Mouse (Mus musculus) MEL (cell line): Measurements from ENCODE around the gene Hnrnpa2b1.

ENCODE experiments used
- CTCF ChIP-seq, 3 experiments: IDR thresholded peaks in 2 of 3; conservative IDR thresholded peaks in 1 of 3; 2 replicates each; pipeline ENCODE4 v1.5.1; 2011 to 2012; ENCODE audit warnings: low read length in 3 of 3, low read depth in 2 of 3, mild to moderate bottlenecking in 2 of 3, improper control_type of control experiment in 1 of 3, inconsistent platforms in 1 of 3, mixed read lengths in 1 of 3, moderate library complexity in 1 of 3; ENCODE audit not compliant: control insufficient read depth in 1 of 3, insufficient read depth in 1 of 3, poor library complexity in 1 of 3, severe bottlenecking in 1 of 3
- EP300 ChIP-seq, 2 experiments: IDR thresholded peaks; 2 replicates each; pipeline ENCODE4 v1.6.1; 2011; ENCODE audit warnings: improper control_type of control experiment in 2 of 2, low read length in 2 of 2, low read depth in 1 of 2, mild to moderate bottlenecking in 1 of 2
- JUND ChIP-seq: IDR thresholded peaks from 2 replicates; pipeline ENCODE4 v1.6.1; 2011; ENCODE audit warnings: low read depth, mild to moderate bottlenecking, improper control_type of control experiment, low read length
- NELFE ChIP-seq: IDR thresholded peaks from 2 replicates; pipeline ENCODE4 v1.6.1; 2011; ENCODE audit warnings: low read depth, low read length, improper control_type of control experiment
- POLR2A ChIP-seq, 2 experiments: IDR thresholded peaks; 2 replicates each; pipeline ENCODE4 v1.6.1; 2011 to 2012; ENCODE audit warnings: low read length in 2 of 2, mild to moderate bottlenecking in 2 of 2, control low read depth in 1 of 2, improper control_type of control experiment in 1 of 2, low read depth in 1 of 2, moderate library complexity in 1 of 2; ENCODE audit not compliant: control insufficient read depth in 1 of 2, insufficient read depth in 1 of 2, poor library complexity in 1 of 2
- POLR2AphosphoS5 ChIP-seq: IDR thresholded peaks from 2 replicates; pipeline ENCODE4 v1.6.1; 2012; ENCODE audit warnings: low read depth, borderline replicate concordance, mild to moderate bottlenecking, inconsistent platforms, low read length, moderate library complexity, mixed read lengths
- TCF12 ChIP-seq: IDR thresholded peaks from 2 replicates; pipeline ENCODE4 v1.6.1; 2014; ENCODE audit warnings: low read depth, mild to moderate bottlenecking, inconsistent platforms, low read length, improper control_type of control experiment, moderate library complexity
- ZNF384 ChIP-seq: IDR thresholded peaks from 2 replicates; pipeline ENCODE4 v1.6.1; 2012; ENCODE audit warnings: low read depth, mild to moderate bottlenecking, inconsistent platforms, low read length, improper control_type of control experiment

DNA sequence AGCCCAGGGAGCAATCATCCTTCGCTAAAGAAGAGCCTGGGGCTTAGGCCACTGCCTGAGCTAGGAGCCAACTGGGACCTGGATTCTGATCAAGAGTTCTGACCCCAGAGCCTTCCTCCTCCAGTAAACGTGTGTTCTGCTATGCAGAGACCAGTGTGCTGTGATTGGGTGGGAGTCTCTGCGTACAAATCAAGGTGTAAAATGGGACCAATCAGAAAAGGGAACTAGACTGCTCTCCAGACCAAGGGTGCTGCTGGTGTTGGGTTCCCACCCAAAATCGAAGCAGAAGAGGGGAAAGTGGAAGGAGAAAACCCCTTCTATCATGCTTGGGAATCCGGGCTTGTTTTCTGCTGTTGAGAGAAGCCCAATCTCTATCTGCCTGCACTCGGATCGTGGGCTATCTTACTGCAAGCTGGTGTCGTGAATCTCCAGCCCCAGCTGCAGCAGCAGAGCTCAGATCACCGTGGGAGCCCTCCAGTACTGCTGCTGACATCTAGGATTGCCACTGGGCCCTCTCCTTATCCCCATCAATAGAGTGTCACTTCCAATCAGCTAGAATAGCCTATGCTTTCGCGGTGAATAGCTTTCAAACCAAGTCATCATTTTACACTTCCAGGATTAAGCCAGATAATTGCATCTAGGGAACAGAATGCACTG is 46.1 kb downstream of the Hnrnpa2b1 start:
- TF ChIP-seq TCF12 (no peak), EP300 (IDR thresholded peaks at IDR 0.05; ENCODE audit: low read depth in 1 of 2, low read length in 2 of 2) (no peak), ZNF384 (no peak), CTCF (IDR thresholded peaks at IDR 0.05 in 2 of 3, conservative IDR thresholded peaks at IDR 0.05 in 1 of 3; ENCODE audit: control insufficient read depth in 1 of 3, insufficient read depth in 1 of 3, low read depth in 2 of 3, low read length in 3 of 3, poor library complexity in 1 of 3, severe bottlenecking in 1 of 3) (no peak), JUND (no peak), POLR2AphosphoS5 (no peak), NELFE (no peak), POLR2A (IDR thresholded peaks at IDR 0.05; ENCODE audit: control insufficient read depth in 1 of 2, insufficient read depth in 1 of 2, low read depth in 1 of 2, low read length in 2 of 2, poor library complexity in 1 of 2) (no peak)
